Mouse (Mus musculus): Measurements from ENCODE around the gene Grik3. TPM values are rescaled to one million over a fixed set of nuclear protein-coding genes. Genes with fewer than 3 reads are reported as not detected.

Grik3 gene
- total and polyA plus RNA-seq, 3 experiments, result not detected

DNA sequence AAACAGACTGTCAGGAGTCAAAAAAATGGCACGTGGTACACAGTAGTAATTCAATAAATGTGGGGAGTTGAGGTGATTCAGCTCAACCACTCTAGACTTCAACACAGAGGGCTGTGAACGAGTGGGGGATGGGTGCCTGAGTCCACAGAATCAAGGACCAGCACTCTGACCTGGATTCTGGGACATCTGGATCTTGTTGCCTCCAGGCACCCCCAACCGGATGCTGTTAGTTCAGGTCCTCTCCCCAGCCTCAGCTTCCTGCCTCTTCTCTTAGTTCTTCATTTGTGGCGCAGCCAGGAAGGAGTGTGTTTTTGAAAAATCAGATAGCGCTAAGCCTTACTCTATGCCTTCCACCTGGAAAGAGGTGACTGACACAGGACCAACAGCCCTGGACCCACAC, 175.5 kb downstream of the Grik3 start:
- dilution Hi-C loops (cut with MboI; ENCODE audit: extremely low pct_ligation_motif_present, extremely low pct_unique_long_range_greater_than_20kb, low sequenced_read_pairs), result no loop called here
- no peaks in the 10 kb centered on the region for H3K9me3 ChIP-seq (replicated peaks; ENCODE audit: low read length)
- H3K4me1 ChIP-seq (ENCODE audit: control insufficient read depth in 1 of 2, insufficient read depth in 2 of 2), result no peaks in the 10 kb centered on the region
- H3K9ac ChIP-seq (ENCODE audit: insufficient read depth, low read depth), result no peak overlapping the region
- H3K27me3 ChIP-seq (replicated peaks), result peaks cover 66% of the 10 kb centered on the region
- no peaks in the 10 kb centered on the region for H3K36me3 ChIP-seq (replicated peaks in 1 of 2; ENCODE audit: control insufficient read depth in 1 of 2, insufficient read depth in 1 of 2, low read length in 1 of 2)
- no peak for DNase-seq (ENCODE audit: extremely low read depth)
- H3K4me2 ChIP-seq (ENCODE audit: insufficient read depth, low read depth, poor library complexity, severe bottlenecking), result no peak overlapping the region
- in situ Hi-C loops (cut with MboI; ENCODE audit: low pct_ligation_motif_present, low pct_unique_long_range_greater_than_20kb, low sequenced_read_pairs), result no loop called here
- H3K79me2 ChIP-seq (replicated peaks; ENCODE audit: control insufficient read depth, extremely low read depth, insufficient read depth, poor library complexity, severe bottlenecking), result no peaks in the 10 kb centered on the region
- no peak for TF ChIP-seq RCOR1 (conservative IDR thresholded peaks at IDR 0.05; ENCODE audit: low read depth, low read length)
- TF ChIP-seq USF1 (IDR thresholded peaks at IDR 0.05; ENCODE audit: low read depth, low read length), result no peak
- TF ChIP-seq MYC (IDR thresholded peaks at IDR 0.05; ENCODE audit: low read depth, low read length), result no peak
- no peak for TF ChIP-seq CHD1 (IDR thresholded peaks at IDR 0.05; ENCODE audit: low read depth, low read length)
- TF ChIP-seq E2F4 (IDR thresholded peaks at IDR 0.05; ENCODE audit: insufficient replicate concordance, low read depth, low read length), result no peak
- TF ChIP-seq MXI1 (IDR thresholded peaks at IDR 0.05; ENCODE audit: low read depth, low read length), result no peak
- no peak for TF ChIP-seq MAZ (IDR thresholded peaks at IDR 0.05; ENCODE audit: low read depth, low read length)
- no peak for TF ChIP-seq ZMIZ1 (IDR thresholded peaks at IDR 0.05; ENCODE audit: low read depth, low read length)
- no peak for TF ChIP-seq ELF1 (IDR thresholded peaks at IDR 0.05; ENCODE audit: low read depth, low read length)
- H3K4me3 ChIP-seq (replicated peaks in 1 of 3; ENCODE audit: low read depth in 2 of 3, low read length in 2 of 3, poor library complexity in 1 of 3), result no peak overlapping the region
- H3K27ac ChIP-seq (ENCODE audit: insufficient read depth, low read depth), result no peak overlapping the region

DNA sequence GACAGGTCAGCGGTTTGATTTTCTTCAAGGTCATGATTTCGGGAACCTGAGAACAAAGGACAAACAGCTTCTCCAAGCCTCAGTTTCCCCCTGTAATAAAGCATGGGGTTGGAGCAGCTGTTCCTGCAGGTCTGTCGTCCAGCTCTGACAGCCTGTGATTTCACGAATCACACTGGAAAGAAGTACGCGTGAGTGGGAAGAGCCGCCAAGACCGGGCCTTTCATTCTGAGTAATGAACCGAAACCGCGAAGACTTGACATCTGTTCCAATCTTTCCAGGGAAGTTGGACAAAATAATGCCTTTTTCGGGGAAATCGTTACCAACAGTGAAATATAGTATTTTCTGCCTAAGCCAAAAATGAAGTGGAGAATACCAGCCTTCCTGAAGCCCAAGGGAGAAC, 191.5 kb downstream of the Grik3 start:
- Histone ChIP-seq H3K27me3 (replicated peaks) (peaks cover 94% of the 10 kb centered on the region), H3K27ac (ENCODE audit: insufficient read depth, low read depth) (no peak overlapping the region), H3K79me2 (replicated peaks; ENCODE audit: control insufficient read depth, extremely low read depth, insufficient read depth, poor library complexity, severe bottlenecking) (no peaks in the 10 kb centered on the region), H3K9me3 (replicated peaks; ENCODE audit: low read length) (no peaks in the 10 kb centered on the region), H3K9ac (ENCODE audit: insufficient read depth, low read depth) (no peak overlapping the region), H3K4me1 (ENCODE audit: control insufficient read depth in 1 of 2, insufficient read depth in 2 of 2) (no peaks in the 10 kb centered on the region), H3K4me2 (ENCODE audit: insufficient read depth, low read depth, poor library complexity, severe bottlenecking) (no peak overlapping the region), H3K36me3 (replicated peaks in 1 of 2; ENCODE audit: control insufficient read depth in 1 of 2, insufficient read depth in 1 of 2, low read length in 1 of 2) (no peaks in the 10 kb centered on the region), H3K4me3 (replicated peaks in 1 of 3; ENCODE audit: low read depth in 2 of 3, low read length in 2 of 3, poor library complexity in 1 of 3) (no peak overlapping the region)
- TF ChIP-seq SIN3A (IDR thresholded peaks at IDR 0.05; ENCODE audit: low read length) (no peak), GABPA (IDR thresholded peaks at IDR 0.05; ENCODE audit: insufficient replicate concordance, low read depth, low read length) (no peak), BHLHE40 (IDR thresholded peaks at IDR 0.05; ENCODE audit: low read depth, low read length) (0 out of 2 replicates have a peak, but pooled peaks have one; percentile 7)
- in situ Hi-C loops (cut with MboI; ENCODE audit: low pct_ligation_motif_present, low pct_unique_long_range_greater_than_20kb, low sequenced_read_pairs) (no loop called here), dilution Hi-C loops (cut with MboI; ENCODE audit: extremely low pct_ligation_motif_present, extremely low pct_unique_long_range_greater_than_20kb, low sequenced_read_pairs) (no loop called here)
- no peak for DNase-seq (ENCODE audit: extremely low read depth)

DNA sequence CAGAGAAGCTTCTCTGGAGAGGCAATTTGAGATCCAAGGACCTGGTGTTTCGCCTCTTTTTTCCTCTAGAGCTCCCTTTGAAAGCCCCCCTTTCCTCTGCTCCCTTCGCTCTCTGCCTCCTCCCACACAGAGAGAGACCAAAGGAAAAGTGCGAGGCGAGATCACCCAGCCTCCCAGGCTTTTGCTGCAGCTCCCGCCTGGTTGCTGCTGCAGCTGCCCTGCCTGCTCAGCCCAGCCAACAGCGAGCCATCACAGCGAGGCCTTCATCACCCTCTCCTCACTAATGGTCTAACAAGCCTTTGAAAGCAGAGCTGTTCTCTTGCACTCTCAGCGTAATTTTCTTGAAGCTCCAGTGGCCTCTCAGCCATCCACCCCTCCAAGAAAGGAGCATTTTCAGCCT, 196.6 kb downstream of the Grik3 start:
- no peak for TF ChIP-seq UBTF (IDR thresholded peaks at IDR 0.05; ENCODE audit: low read depth, low read length)
- no peak for TF ChIP-seq RCOR1 (conservative IDR thresholded peaks at IDR 0.05; ENCODE audit: low read depth, low read length)
- no peak for TF ChIP-seq MEF2A (IDR thresholded peaks at IDR 0.05; ENCODE audit: borderline replicate concordance, low read depth, low read length)
- TF ChIP-seq JUN (IDR thresholded peaks at IDR 0.05; ENCODE audit: insufficient read depth, low read depth, low read length), result no peak
- no peak for TF ChIP-seq MAX (IDR thresholded peaks at IDR 0.05; ENCODE audit: low read length)
- TF ChIP-seq CHD1 (IDR thresholded peaks at IDR 0.05; ENCODE audit: low read depth, low read length), result no peak
- no peak for TF ChIP-seq GABPA (IDR thresholded peaks at IDR 0.05; ENCODE audit: insufficient replicate concordance, low read depth, low read length)
- TF ChIP-seq POLR2A (IDR thresholded peaks at IDR 0.05; ENCODE audit: low read depth, low read length), result no peak
- no peak for TF ChIP-seq POLR2AphosphoS2 (IDR thresholded peaks at IDR 0.05; ENCODE audit: low read depth, low read length)
- TF ChIP-seq ETS1 (conservative IDR thresholded peaks at IDR 0.05; ENCODE audit: low read depth, low read length), result no peak
- TF ChIP-seq SIN3A (IDR thresholded peaks at IDR 0.05; ENCODE audit: low read length), result no peak
- TF ChIP-seq PAX5 (IDR thresholded peaks at IDR 0.05; ENCODE audit: low read length), result no peak
- no peak for TF ChIP-seq MYC (IDR thresholded peaks at IDR 0.05; ENCODE audit: low read depth, low read length)
- no peak for TF ChIP-seq E2F4 (IDR thresholded peaks at IDR 0.05; ENCODE audit: insufficient replicate concordance, low read depth, low read length)
- no peak for TF ChIP-seq ZNF384 (IDR thresholded peaks at IDR 0.05; ENCODE audit: low read depth, low read length)
- no peak for TF ChIP-seq JUND (conservative IDR thresholded peaks at IDR 0.05; ENCODE audit: low read depth, low read length)
- no peak for TF ChIP-seq MAZ (IDR thresholded peaks at IDR 0.05; ENCODE audit: low read depth, low read length)
- no peak for TF ChIP-seq BHLHE40 (IDR thresholded peaks at IDR 0.05; ENCODE audit: low read depth, low read length)
- no peak overlapping the region for H3K4me3 ChIP-seq (replicated peaks in 1 of 3; ENCODE audit: low read depth in 2 of 3, low read length in 2 of 3, poor library complexity in 1 of 3)
- H3K9me3 ChIP-seq (replicated peaks; ENCODE audit: low read length), result no peaks in the 10 kb centered on the region
- DNase-seq (ENCODE audit: extremely low read depth), result no peak
- dilution Hi-C loops (cut with MboI; ENCODE audit: extremely low pct_ligation_motif_present, extremely low pct_unique_long_range_greater_than_20kb, low sequenced_read_pairs) (no loop called here), in situ Hi-C loops (cut with MboI; ENCODE audit: low pct_ligation_motif_present, low pct_unique_long_range_greater_than_20kb, low sequenced_read_pairs) (no loop called here)
- no peaks in the 10 kb centered on the region for H3K4me1 ChIP-seq (ENCODE audit: control insufficient read depth in 1 of 2, insufficient read depth in 2 of 2)
- no peaks in the 10 kb centered on the region for H3K79me2 ChIP-seq (replicated peaks; ENCODE audit: control insufficient read depth, extremely low read depth, insufficient read depth, poor library complexity, severe bottlenecking)
- no peaks in the 10 kb centered on the region for H3K36me3 ChIP-seq (replicated peaks in 1 of 2; ENCODE audit: control insufficient read depth in 1 of 2, insufficient read depth in 1 of 2, low read length in 1 of 2)
- no peak overlapping the region for H3K4me2 ChIP-seq (ENCODE audit: insufficient read depth, low read depth, poor library complexity, severe bottlenecking)
- no peak overlapping the region for H3K27ac ChIP-seq (ENCODE audit: insufficient read depth, low read depth)
- no peak overlapping the region for H3K9ac ChIP-seq (ENCODE audit: insufficient read depth, low read depth)
- H3K27me3 ChIP-seq (replicated peaks), result peaks cover 93% of the 10 kb centered on the region

Measured in CH12.LX (cell line).